Mouse (Mus musculus) forebrain, postnatal 0 days (tissue): Measurements from ENCODE around the gene Baiap2l1. TPM values are rescaled to one million over a fixed set of nuclear protein-coding genes. Genes with fewer than 3 reads are reported as not detected.

Experiments
- ATAC-seq: fragments of 200-750 bp; cut with Nextera tagmentation; 2 replicates; pipeline ENCODE4 v1.8.0; 2017; ENCODE audit warnings: mild to moderate bottlenecking, moderate library complexity
- DNase-seq: peaks from one replicate; pipeline ENCODE4 v3.0.0-alpha.2; 2015
- H3K27ac ChIP-seq: fragments of 300-500 bp; sonication (generic); 2 replicates; pipeline ENCODE4 v1.5.1; 2014; ENCODE audit warnings: low read depth, mild to moderate bottlenecking, antibody characterized with exemption, low read length, moderate library complexity, mixed read lengths
- H3K27me3 ChIP-seq: fragments of 300-500 bp; sonication (generic); 2 replicates; pipeline ENCODE4 v1.6.1; 2014; ENCODE audit warnings: mild to moderate bottlenecking, low read length, mixed read lengths; ENCODE audit not compliant: insufficient read depth
- H3K36me3 ChIP-seq: fragments of 300-500 bp; sonication (generic); 2 replicates; pipeline ENCODE4 v1.6.1; 2014; ENCODE audit warnings: mild to moderate bottlenecking, moderate library complexity; ENCODE audit not compliant: insufficient read depth
- H3K4me1 ChIP-seq: fragments of 300-500 bp; sonication (generic); 2 replicates; pipeline ENCODE4 v1.6.1; 2014; ENCODE audit warnings: antibody characterized with exemption; ENCODE audit not compliant: insufficient read depth
- H3K4me2 ChIP-seq: fragments of 300-500 bp; sonication (generic); 2 replicates; pipeline ENCODE4 v1.6.1; 2014; ENCODE audit warnings: low read depth, mild to moderate bottlenecking, moderate library complexity
- H3K4me3 ChIP-seq: fragments of 300-500 bp; sonication (generic); 2 replicates; pipeline ENCODE4 v1.5.1; 2014; ENCODE audit warnings: low read depth, low read length, mixed read lengths
- H3K9ac ChIP-seq: fragments of 300-500 bp; sonication (generic); 2 replicates; pipeline ENCODE4 v1.6.1; 2014; ENCODE audit warnings: mild to moderate bottlenecking
- H3K9me3 ChIP-seq: fragments of 300-500 bp; sonication (generic); 2 replicates; pipeline ENCODE4 v1.6.1; 2016; ENCODE audit warnings: low read length
- CTCF ChIP-seq: sonication (generic); IDR thresholded peaks from 2 replicates; pipeline ENCODE4 v1.5.1; 2016; ENCODE audit warnings: antibody characterized with exemption, control low read depth, low read depth
- WGBS: fragments of 180-500 bp; shearing (Covaris S2); extraction: QIAGEN DNeasy Blood & Tissue Kit; methylation state at CpG from one replicate; pipeline ENCODE4 v1.1.7; 2014; 5-methylcytosine and 5-hydroxymethylcytosine counted together
- polyA plus RNA-seq: library from polyadenylated mRNA; unstranded; fragments of >200 nt; fragmentation: Nextera tagmentation; extraction: Ambion mirVana; gene quantifications from 2 replicates; pipeline ENCODE4 v1.2.1, GENCODE M21; 2015
- total RNA-seq: library from RNA; depleted of rRNA; stranded (reverse); fragments of >200 nt; gene quantifications from 2 replicates; pipeline ENCODE4 v1.2.3, GENCODE M21; 2014

The Baiap2l1 gene
- total and polyA plus RNA-seq, 2 experiments from 2014 or later, result 0.10 to 0.93 TPM

GRCm38 (mm10) chr5:144278374-144278960 is 79.4 kb downstream of the Baiap2l1 start:
- no peak for TF ChIP-seq CTCF
- 76% methylated on average over 11 of the region's 13 CpGs for WGBS
- ATAC-seq, result no peak
- H3K36me3 ChIP-seq, result 0 out of 2 replicates have a peak, but pooled peaks cover 8% of the 10 kb centered on the region
- no peaks in the 10 kb centered on the region for H3K27me3 ChIP-seq
- no peaks in the 10 kb centered on the region for H3K4me1 ChIP-seq
- DNase-seq, result no peak
- H3K27ac ChIP-seq, result no peak overlapping the region
- no peaks in the 10 kb centered on the region for H3K9me3 ChIP-seq
- H3K4me2 ChIP-seq, result no peak overlapping the region
- no peak overlapping the region for H3K9ac ChIP-seq
- no peak overlapping the region for H3K4me3 ChIP-seq

GRCm38 (mm10) chr5:144276898-144277630 is 80.8 kb downstream of the Baiap2l1 start:
- H3K9ac ChIP-seq, result no peak overlapping the region
- WGBS, result 86% methylated on average over 17 of the region's 17 CpGs

GRCm38 (mm10) chr5:144274904-144275303 is 83.0 kb downstream of the Baiap2l1 start:
- H3K27me3 ChIP-seq, result no peaks in the 10 kb centered on the region
- no peak for ATAC-seq
- H3K4me3 ChIP-seq, result no peak overlapping the region
- H3K4me2 ChIP-seq, result no peak overlapping the region
- H3K36me3 ChIP-seq, result 0 out of 2 replicates have a peak, but pooled peaks cover 8% of the 10 kb centered on the region
- no peaks in the 10 kb centered on the region for H3K4me1 ChIP-seq
- WGBS, result 60% methylated on average over 6 of the region's 6 CpGs
- no peak overlapping the region for H3K27ac ChIP-seq
- no peak for DNase-seq
- H3K9ac ChIP-seq, result no peak overlapping the region
- TF ChIP-seq CTCF, result no peak
- no peaks in the 10 kb centered on the region for H3K9me3 ChIP-seq

More at GRCm38 (mm10) chr5:144276898-144277630, 80.8 kb downstream of the Baiap2l1 start:
- no peak for TF ChIP-seq CTCF
- no peak overlapping the region for H3K4me2 ChIP-seq
- H3K9me3 ChIP-seq, result no peaks in the 10 kb centered on the region
- H3K27me3 ChIP-seq, result no peaks in the 10 kb centered on the region
- ATAC-seq (no peak), DNase-seq (no peak)
- no peak overlapping the region for H3K27ac ChIP-seq
- no peaks in the 10 kb centered on the region for H3K4me1 ChIP-seq
- 0 out of 2 replicates have a peak, but pooled peaks cover 8% of the 10 kb centered on the region for H3K36me3 ChIP-seq
- no peak overlapping the region for H3K4me3 ChIP-seq

GRCm38 (mm10) chr5:144271772-144272171 is 86.1 kb downstream of the Baiap2l1 start:
- H3K4me3 ChIP-seq, result no peak overlapping the region
- H3K9me3 ChIP-seq, result no peaks in the 10 kb centered on the region
- H3K36me3 ChIP-seq, result no peaks in the 10 kb centered on the region; the same call in 1 of the 2 replicates
- no peak for TF ChIP-seq CTCF
- no peaks in the 10 kb centered on the region for H3K4me1 ChIP-seq
- H3K27me3 ChIP-seq, result no peaks in the 10 kb centered on the region
- DNase-seq (no peak), ATAC-seq (no peak)
- no peak overlapping the region for H3K27ac ChIP-seq
- 82% methylated on average over 5 of the region's 5 CpGs for WGBS
- H3K9ac ChIP-seq, result no peak overlapping the region
- H3K4me2 ChIP-seq, result no peak overlapping the region

GRCm38 (mm10) chr5:144271118-144271517 is 86.8 kb downstream of the Baiap2l1 start:
- TF ChIP-seq CTCF, result no peak
- no peak for DNase-seq
- no peak overlapping the region for H3K27ac ChIP-seq
- H3K9me3 ChIP-seq, result no peaks in the 10 kb centered on the region
- 85% methylated on average over 3 of the region's 3 CpGs for WGBS
- H3K4me2 ChIP-seq, result no peak overlapping the region
- H3K4me3 ChIP-seq, result no peak overlapping the region
- no peak for ATAC-seq
- no peaks in the 10 kb centered on the region for H3K27me3 ChIP-seq
- H3K9ac ChIP-seq, result no peak overlapping the region
- H3K36me3 ChIP-seq, result peaks cover 6% of the 10 kb centered on the region
- H3K4me1 ChIP-seq, result no peaks in the 10 kb centered on the region

- WGBS, result 92% methylated on average over 8 of the region's 8 CpGs
- no peak for TF ChIP-seq CTCF
Measured at GRCm38 (mm10) chr5:144270420-144270819, 87.5 kb downstream of the Baiap2l1 start.

GRCm38 (mm10) chr5:144269926-144270325 is 88.0 kb downstream of the Baiap2l1 start:
- no peak for ATAC-seq

More at GRCm38 (mm10) chr5:144270420-144270819, 87.5 kb downstream of the Baiap2l1 start:
- H3K4me3 ChIP-seq, result no peak overlapping the region
- ATAC-seq (no peak), DNase-seq (no peak)
- no peak overlapping the region for H3K4me2 ChIP-seq
- H3K4me1 ChIP-seq, result no peaks in the 10 kb centered on the region
- peaks cover 9% of the 10 kb centered on the region for H3K36me3 ChIP-seq
- H3K27me3 ChIP-seq, result no peaks in the 10 kb centered on the region
- no peaks in the 10 kb centered on the region for H3K9me3 ChIP-seq
- H3K27ac ChIP-seq, result no peak overlapping the region
- H3K9ac ChIP-seq, result no peak overlapping the region

More at GRCm38 (mm10) chr5:144269926-144270325, 88.0 kb downstream of the Baiap2l1 start:
- no peaks in the 10 kb centered on the region for H3K4me1 ChIP-seq
- no peak for DNase-seq
- H3K27ac ChIP-seq, result no peak overlapping the region
- no peaks in the 10 kb centered on the region for H3K9me3 ChIP-seq
- WGBS, result 95% methylated on average over 7 of the region's 7 CpGs
- no peak overlapping the region for H3K4me2 ChIP-seq
- no peak for TF ChIP-seq CTCF
- no peak overlapping the region for H3K4me3 ChIP-seq
- H3K36me3 ChIP-seq, result peaks cover 9% of the 10 kb centered on the region
- H3K27me3 ChIP-seq, result no peaks in the 10 kb centered on the region
- H3K9ac ChIP-seq, result no peak overlapping the region
